Mouse (Mus musculus) gastrocnemius, postnatal 10 days (tissue): ENCODE results near the gene Raly. TPM values are rescaled to one million over a fixed set of nuclear protein-coding genes. Genes with fewer than 3 reads are reported as not detected.

Experiments used
- DNase-seq: peaks from one replicate; pipeline ENCODE4 v3.0.0; 2021; ENCODE audit warnings: mixed read lengths
- long read RNA-seq, 2 experiments: library from polyadenylated mRNA; stranded (forward); transcript quantifications; one replicate each; pipeline ENCODE4 v2.0.0; 2021
- total RNA-seq, 2 experiments: library from RNA; stranded (reverse); gene quantifications; 2 replicates each; pipeline ENCODE4 v1.2.3; 2021

Raly gene
- total RNA-seq = 100 to 1,000 TPM; 129 to 134 TPM
- long read RNA-seq, experiment 1, transcript Raly-202 (9 exons, 1,747 nt) = major isoform, 5 of 9 reads
- long read RNA-seq, experiment 1, partial matches to known transcripts = 0 of 9 reads
- long read RNA-seq, experiment 1, other reads (novel, unspliced or antisense) = 0 of 9 reads
- long read RNA-seq, experiment 2, partial matches to known transcripts = 1 of 3 reads
- long read RNA-seq, experiment 2, other reads (novel, unspliced or antisense) = 0 of 3 reads

DNA sequence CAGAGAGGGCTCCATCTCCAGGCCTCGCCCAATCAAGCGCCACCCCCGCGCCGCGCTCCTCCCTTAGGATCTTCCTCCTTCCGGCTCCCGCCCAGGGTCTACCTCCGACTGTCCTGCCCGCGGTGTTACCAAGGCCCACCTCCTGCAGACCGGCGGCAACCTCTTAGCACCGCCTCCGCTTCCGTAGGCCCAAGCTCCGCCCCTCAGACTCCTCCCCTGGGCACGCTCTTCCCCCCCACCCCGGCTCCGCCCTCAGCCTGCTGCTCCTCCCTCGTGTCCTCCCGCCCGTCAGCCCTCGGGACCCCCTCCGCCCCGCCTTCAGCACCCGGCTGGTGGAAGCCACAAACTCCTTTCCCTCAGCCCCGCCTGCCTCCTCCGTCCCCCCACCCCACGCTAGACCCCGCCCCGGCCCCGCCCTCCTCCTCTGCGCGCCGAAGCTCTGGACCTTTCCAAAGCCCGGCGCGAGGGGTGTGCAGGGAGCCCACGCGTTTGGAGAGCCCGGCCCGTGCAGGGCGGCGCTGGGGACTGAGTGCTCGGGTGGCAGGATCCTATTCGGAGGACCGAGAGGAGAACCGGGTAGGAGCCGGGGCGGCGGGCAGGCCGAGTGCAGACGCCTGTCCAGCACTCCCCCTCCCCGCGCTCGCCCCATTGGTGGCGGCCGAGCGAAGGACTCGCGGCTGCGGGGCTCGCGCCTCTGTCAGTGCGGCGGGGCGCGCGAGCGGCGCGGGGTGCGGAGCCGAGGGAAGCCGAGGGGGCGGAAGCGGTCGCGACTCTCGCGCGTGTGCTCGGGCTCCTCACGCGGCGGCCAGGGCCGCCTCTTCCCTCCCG, at the start of gene Raly, which contains the start of gene a:
Gene Raly, plus strand, starts transcription at position 441 of the 828 bp plus-strand sequence.
Gene a, plus strand, starts transcription at position 747 of the 828 bp plus-strand sequence.
- peak; percentile 95 for DNase-seq

- no peak for DNase-seq
Measured at GRCm38 (mm10) chr2:154742911-154743819, 47.7 kb upstream of the Raly start.

- no peak for DNase-seq
Measured at GRCm38 (mm10) chr2:154743915-154744314, 47.0 kb upstream of the Raly start.

DNA sequence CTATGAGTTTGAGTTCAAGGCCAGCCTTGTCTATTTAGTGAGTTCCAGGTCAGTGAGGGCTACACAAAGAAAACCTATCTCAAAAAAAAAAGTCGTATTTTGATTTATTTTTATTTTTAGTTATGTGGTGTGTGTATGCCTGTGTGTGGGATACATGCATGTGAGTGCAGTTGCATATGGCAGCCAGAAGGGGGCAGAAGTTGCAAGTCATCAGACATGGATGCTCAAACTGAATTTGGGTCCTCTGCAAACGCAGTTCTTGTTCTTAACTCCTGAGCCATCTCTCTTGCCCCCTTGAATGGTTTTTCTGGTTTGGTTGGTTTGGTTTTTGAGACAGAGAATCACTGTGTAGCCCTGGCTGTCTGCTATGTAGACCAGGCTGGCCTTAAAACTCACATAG, 42.5 kb upstream of the Raly start:
- DNase-seq = no peak

DNA sequence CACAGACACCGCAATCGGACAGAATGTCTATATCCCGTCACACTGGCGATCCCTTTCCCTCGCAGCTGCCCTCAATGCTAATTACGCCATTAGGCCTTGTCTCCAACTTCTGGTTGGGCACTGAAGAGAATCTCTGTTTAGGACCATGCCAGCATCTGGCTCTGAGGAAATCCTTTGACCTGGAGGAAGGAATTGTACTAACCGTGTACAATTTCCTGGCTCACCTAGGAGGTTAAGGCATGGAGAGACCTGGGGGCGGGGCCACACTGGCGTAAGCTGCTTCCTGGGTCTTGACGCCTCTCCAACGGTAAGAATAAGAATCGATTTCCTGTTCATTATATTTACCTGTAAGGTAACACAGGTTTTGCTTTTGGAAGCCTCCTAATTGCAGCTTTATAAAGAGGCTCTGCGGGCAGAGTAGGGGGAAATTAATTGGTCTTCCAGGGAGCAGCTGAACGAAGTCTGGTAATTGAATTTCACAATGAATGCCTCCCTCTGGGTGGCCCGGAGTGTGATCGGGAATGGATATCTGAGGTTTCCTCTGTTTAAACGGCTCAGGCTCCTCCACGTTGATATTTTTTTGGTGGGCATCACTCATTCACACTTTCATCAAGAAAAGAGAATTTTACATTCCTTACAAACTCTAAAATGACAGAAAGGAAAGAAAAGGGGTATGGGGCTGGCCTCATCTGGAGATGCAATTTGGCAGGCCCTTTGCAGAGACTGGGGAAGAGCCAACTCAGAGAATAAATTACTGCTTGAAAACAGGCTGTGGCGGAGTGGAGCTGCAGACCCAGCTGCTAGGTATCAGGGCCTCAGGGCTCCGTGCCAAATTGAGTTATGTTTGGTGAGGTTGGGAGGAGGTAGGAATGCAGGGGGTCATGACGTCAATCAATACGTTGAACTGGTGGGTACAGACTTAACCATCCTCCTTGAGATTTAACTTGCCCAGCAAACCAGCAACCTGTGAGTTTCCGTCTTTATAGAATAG, 41.6 kb upstream of the Raly start:
- DNase-seq = peak; percentile 42

- DNase-seq = no peak
Measured at GRCm38 (mm10) chr2:154751924-154752323, 39.0 kb upstream of the Raly start.

GRCm38 (mm10) chr2:154754068-154754560, 36.8 kb upstream of the Raly start:
- no peak for DNase-seq

DNA sequence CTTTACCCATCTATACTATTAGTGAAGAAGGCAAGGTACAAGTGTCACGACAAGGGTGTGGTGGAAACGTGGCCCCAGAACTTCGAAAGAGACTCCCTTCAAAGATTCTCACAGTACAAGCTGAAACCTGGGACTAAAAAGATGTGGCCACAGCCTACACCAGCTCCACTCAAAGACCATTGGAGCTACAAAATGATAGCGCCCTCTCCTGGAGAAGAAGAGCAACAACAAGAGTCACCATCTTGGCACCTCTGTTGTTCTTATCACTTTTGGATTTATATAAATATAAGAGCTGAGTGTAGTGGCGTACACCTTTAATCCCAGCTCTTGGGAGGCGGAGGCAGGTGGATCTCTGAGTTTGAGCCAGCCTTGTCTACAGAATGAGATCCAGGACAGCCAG, 35.1 kb upstream of the Raly start:
- no peak for DNase-seq

GRCm38 (mm10) chr2:154757691-154758090, 33.2 kb upstream of the Raly start:
- DNase-seq = no peak

- no peak for DNase-seq
Measured at GRCm38 (mm10) chr2:154758454-154758853, 32.4 kb upstream of the Raly start.

DNA sequence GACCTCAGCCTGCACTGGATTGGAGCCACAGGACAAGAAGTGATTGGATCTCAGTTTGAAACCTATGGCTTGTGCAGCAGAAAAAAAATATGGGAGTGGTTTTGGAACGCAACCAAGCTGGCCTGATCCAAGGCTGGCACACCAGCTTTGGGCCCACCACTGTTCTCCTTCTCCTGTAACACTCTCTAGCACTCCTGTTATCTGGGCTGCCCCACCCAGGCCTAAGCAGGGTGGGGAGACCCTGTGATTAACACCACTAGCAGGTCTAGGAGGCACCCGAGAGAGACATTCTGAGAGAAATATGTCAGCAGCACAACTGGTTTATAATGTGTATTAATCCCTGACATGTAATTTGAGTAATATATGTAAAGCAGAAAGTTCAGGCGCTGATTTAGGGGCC, 27.7 kb upstream of the Raly start:
- no peak for DNase-seq

DNA sequence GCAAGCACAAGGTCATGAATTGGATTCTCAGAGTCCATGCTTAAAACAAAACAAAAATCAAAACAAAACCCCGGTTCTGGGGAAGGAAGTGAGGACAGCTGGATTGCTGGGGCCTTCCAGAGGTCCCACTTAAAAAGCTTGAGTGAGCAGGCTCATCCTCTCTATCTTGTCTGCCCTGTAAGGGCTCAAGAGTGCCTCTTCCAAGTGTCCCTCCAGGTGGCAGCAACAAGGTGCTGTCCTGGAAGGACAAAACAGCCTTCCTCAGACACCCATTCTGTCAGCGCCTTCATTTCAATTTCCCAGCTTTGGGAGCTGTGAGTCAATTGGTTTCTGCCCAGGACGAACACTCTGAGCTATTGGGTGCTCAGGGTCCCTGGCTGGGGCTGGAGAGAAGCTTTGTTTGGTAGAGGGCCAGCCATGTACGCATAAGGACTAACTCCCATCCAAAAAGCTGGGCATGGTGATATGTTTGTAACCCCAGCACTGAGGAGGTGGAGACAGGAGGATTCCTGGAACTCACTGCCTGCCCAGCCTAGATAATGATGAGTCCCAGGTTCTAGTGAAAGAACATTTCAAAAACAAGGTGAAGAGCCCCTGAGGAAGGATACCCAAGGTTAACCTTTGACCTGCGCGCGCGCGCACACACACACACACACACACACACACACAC, 25.9 kb upstream of the Raly start:
- no peak for DNase-seq

DNA sequence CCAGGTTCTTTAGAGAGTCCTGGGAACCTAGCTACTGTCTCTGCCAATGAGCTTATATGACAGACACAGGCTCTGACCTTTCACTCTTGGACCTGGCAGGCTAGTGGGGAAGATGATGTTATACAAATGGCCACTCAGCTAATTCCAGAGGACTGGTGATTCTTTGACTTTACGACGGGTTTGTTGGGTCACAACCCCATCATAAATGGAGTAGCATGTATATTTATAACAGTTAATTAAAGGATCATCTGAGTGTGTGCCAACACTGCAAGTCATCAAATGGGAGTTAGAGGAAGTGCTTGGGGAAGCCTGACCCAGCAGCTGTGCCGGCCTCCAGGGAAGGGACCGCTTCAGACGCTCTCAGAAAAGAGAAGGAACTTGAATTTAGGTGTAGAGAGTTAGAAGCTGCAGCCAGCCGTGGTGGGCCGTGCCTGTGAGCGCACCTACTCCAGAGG, 25.3 kb upstream of the Raly start:
- DNase-seq = no peak

GRCm38 (mm10) chr2:154767051-154767450, 23.8 kb upstream of the Raly start:
- DNase-seq = no peak

DNA sequence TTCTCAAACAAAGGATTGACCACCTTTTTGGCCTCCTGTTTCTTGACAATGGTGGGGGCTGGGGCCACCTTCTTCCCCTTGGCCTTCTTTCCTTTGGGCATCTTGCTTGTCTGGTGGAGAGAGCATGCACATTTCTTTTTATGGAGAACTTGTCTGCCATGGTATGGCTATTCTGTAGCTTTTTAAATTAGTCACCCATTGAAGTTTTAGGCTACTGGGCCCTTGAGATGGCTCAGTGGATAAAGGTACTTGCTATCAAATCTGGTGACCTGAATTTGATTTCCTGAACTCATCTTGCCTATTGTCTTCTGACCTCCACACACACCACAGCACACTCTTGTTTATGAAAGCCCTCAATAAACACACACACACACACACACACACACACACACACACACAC, 21.0 kb upstream of the Raly start, which contains the start of gene Gm14214:
Gene Gm14214, minus strand, starts transcription at position 101 of the 400 bp plus-strand sequence.
- DNase-seq = no peak

- DNase-seq = no peak
Measured at GRCm38 (mm10) chr2:154771604-154772003, 19.3 kb upstream of the Raly start.

DNA sequence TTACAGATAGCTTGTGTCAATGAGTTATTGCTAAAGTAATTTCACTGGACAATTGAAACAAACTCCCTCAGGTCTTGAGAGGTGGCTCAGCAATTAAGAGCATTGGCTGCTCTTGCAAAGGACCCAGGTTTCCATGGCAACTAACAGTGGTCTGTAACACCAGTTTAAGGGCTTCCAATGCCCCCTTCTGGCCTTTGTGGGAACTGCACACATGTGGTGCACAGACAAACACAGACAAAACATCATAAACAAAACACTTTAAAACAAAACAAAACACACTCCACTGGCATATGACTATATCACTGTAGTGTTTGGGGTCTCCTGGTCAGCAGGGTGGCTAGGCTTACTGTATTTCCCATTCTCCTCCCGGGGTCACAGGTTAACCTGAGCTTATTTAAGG, 16.9 kb upstream of the Raly start:
- peak; percentile 23 for DNase-seq

DNA sequence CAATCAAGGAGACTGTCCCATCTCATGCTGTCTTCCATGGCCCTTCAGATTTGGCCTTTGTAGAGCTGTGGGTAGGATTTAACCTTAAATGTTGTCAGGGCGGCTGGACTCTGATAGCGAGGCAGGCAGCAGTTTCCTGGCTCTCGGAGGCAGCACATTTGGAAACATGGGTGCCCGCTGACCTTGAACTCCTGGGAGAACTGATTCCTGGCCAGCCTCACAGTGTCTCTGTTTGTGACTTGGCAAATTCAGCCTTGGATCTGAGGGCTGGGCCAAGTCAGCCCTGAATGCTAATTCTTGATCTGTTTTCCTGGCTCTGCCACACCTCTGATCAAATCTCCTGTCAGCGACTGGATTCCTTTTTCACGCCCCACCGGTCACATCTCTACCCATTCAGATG, 14.4 kb upstream of the Raly start:
- no peak for DNase-seq

GRCm38 (mm10) chr2:154779648-154780047, 11.2 kb upstream of the Raly start:
- DNase-seq = no peak

- DNase-seq = no peak
Measured at GRCm38 (mm10) chr2:154782361-154782760, 8.5 kb upstream of the Raly start.
